Mouse (Mus musculus): Measurements from ENCODE around the gene Dnmt3b.
"Not testable (repeated sequence)": the region's sequence is repeated elsewhere in the genome, so short reads cannot be mapped to it uniquely, and the experiment has no call there.

The Dnmt3b gene

DNA sequence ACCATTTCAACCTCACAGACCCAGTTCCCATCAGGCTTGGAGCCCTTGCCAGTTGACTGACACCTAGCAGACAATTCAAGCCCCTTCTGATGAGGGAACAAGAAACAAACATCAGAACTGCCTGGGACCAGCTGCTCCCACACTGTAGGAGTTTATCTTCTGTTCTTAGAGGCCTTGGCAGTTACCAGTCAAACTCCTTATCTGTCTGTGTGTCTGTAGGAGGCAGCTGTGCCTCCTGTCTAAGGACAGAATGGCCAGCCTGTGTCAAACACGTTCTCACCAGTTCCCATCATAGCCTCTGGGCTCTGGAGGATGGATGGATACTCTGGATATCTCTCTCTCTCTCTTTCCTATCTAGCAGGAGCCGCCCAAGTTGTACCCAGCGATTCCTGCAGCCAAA lies 68.6 kb downstream of the Dnmt3b start:
- DNase-seq = not testable (repeated sequence)

- DNase-seq = no peak
These were observed 73.8 kb downstream of the Dnmt3b start for GRCm38 (mm10) chr2:153723098-153723497.

- no peak for DNase-seq
These were observed 75.2 kb downstream of the Dnmt3b start for GRCm38 (mm10) chr2:153724424-153724823.

DNA sequence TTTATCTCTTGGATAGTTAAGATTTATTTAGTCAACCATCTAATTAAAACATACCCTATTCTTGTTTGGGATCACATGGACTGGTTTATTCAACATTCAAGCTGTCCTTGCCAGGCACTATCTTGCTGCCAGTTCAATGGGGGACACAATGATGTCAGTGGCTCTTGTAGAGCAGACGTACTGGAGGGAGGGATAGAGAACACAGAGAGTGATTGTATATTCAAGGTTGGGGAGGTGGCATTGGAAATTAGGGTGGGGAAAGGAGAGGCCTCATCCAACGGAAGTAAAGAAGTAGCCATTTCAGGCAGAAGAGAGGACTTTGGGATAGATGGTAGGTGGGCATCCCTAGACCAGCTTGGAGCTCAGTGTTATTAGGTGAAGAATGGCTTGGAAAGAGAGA lies 75.6 kb downstream of the Dnmt3b start:
- DNase-seq = no peak

- no peak for DNase-seq
These were observed 76.0 kb downstream of the Dnmt3b start for GRCm38 (mm10) chr2:153725291-153725690.

- DNase-seq = peak; percentile 20
These were observed 84.8 kb downstream of the Dnmt3b start for GRCm38 (mm10) chr2:153734033-153734432.
